Mouse (Mus musculus): ENCODE results near the gene Hist1h2ae.

Gene Hist1h2ae

GRCm38 (mm10) chr13:23521703-23522102 lies 49.3 kb downstream of the Hist1h2ae start:
- no peak for DNase-seq (ENCODE audit: low read depth, low spot score)
